Mouse (Mus musculus): ENCODE results near the gene Kdm8.

DNA sequence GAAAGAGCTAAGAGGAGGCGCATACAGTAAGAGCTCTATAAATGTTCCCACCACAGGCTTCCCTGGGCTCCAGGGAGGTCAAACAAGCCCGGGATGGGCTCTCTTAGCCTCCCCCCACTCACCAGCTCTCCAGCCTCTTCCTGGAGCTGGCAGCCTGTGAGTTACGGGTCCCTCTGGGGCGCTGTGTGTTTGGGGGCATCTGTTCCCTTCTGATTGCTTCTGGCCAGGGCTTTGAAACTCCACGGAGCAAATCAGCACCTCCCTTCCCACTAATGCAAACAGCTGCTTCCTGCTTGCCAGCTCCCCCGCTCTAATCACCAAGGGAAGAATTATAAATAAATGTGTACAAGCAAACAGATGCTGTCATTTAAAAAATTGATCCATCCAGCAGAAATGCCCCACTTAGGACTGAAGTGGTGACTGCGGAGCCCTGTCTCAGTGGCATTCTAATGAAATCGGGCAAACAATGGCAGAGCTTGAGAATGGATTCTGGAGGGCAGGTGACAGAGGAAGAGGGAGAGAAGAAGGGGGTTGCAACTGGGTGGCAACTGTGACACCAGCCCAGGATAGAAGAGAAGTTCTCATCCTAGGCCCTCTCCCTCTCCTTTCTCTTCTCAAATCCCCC is 9.7 kb upstream of the Kdm8 start:
- TF ChIP-seq CTCF (IDR thresholded peaks at IDR 0.05; ENCODE audit: low read depth) (no peak), EP300 (IDR thresholded peaks at IDR 0.05; ENCODE audit: low read depth) (no peak)

All from liver, embryonic 14.5 days (tissue).